Mouse (Mus musculus) T-helper 17 cell (primary cell): ENCODE measurements around the gene Ticrr.

ENCODE experiments used
- in situ Hi-C, 2 experiments: fragments of 300-600 bp; cut with MboI, MseI; formaldehyde crosslinking; loops; 1 replicate in 1 of 2; 2 replicates in 1 of 2; pipeline ENCODE4 v1.15.1; 2025; ENCODE audit warnings: high pct_unique_total_duplicates in 2 of 2

The Ticrr gene

GRCm38 (mm10) chr7:79680231-79680630, 20.2 kb downstream of the Ticrr start:
- in situ Hi-C loops: loop anchor here in 1 of 2 experiments (25.0 kb wide), 1 partner anchor 807 kb away; no protein-coding TSS in a partner anchor

- in situ Hi-C loops: loop anchor here in 1 of 2 experiments (25.0 kb wide), 1 partner anchor 791 kb away; no protein-coding TSS in a partner anchor
Measured at GRCm38 (mm10) chr7:79696495-79696894, 36.5 kb downstream of the Ticrr start.

GRCm38 (mm10) chr7:79702755-79703154, 42.8 kb downstream of the Ticrr start:
- in situ Hi-C loops: no loop called here

- in situ Hi-C loops: no loop called here
Measured at GRCm38 (mm10) chr7:79705210-79705609, 45.2 kb downstream of the Ticrr start.

GRCm38 (mm10) chr7:79710130-79710607, 50.2 kb downstream of the Ticrr start:
- in situ Hi-C loops: no loop called here

GRCm38 (mm10) chr7:79710831-79711230, 50.8 kb downstream of the Ticrr start:
- in situ Hi-C loops: no loop called here

- in situ Hi-C loops: no loop called here
Measured at GRCm38 (mm10) chr7:79715187-79715981, 55.4 kb downstream of the Ticrr start, which contains the start of gene Kif7. Gene Kif7 (minus strand): TSS chr7:79715720.

GRCm38 (mm10) chr7:79721386-79721977, 61.5 kb downstream of the Ticrr start:
- in situ Hi-C loops: no loop called here

GRCm38 (mm10) chr7:79727091-79727490, 67.1 kb downstream of the Ticrr start:
- in situ Hi-C loops: no loop called here

- in situ Hi-C loops: no loop called here
Measured at GRCm38 (mm10) chr7:79728219-79728618, 68.2 kb downstream of the Ticrr start.

- in situ Hi-C loops: no loop called here
Measured at GRCm38 (mm10) chr7:79729169-79729568, 69.2 kb downstream of the Ticrr start.

- in situ Hi-C loops: no loop called here
Measured at GRCm38 (mm10) chr7:79729743-79730370, 69.9 kb downstream of the Ticrr start.

GRCm38 (mm10) chr7:79731438-79731837, 71.4 kb downstream of the Ticrr start:
- in situ Hi-C loops: no loop called here

GRCm38 (mm10) chr7:79732622-79733021, 72.6 kb downstream of the Ticrr start, which contains the start of gene Plin1:
Gene Plin1 (minus strand): TSS chr7:79732903.
- in situ Hi-C loops: no loop called here

- in situ Hi-C loops: no loop called here
Measured at GRCm38 (mm10) chr7:79734563-79734962, 74.6 kb downstream of the Ticrr start.

GRCm38 (mm10) chr7:79736511-79736910, 76.5 kb downstream of the Ticrr start:
- in situ Hi-C loops: no loop called here

- in situ Hi-C loops: no loop called here
Measured at GRCm38 (mm10) chr7:79738913-79739312, 78.9 kb downstream of the Ticrr start.

GRCm38 (mm10) chr7:79740279-79740678, 80.3 kb downstream of the Ticrr start:
- in situ Hi-C loops: no loop called here

GRCm38 (mm10) chr7:79742277-79742658, 82.3 kb downstream of the Ticrr start:
- in situ Hi-C loops: no loop called here

GRCm38 (mm10) chr7:79742659-79743536, 82.9 kb downstream of the Ticrr start, which contains the start of the genes Pex11a and Wdr93:
Gene Pex11a (minus strand): TSS chr7:79743131.
Gene Wdr93 (plus strand): TSS chr7:79743163.
- in situ Hi-C loops: no loop called here

GRCm38 (mm10) chr7:79744051-79744450, 84.1 kb downstream of the Ticrr start:
- in situ Hi-C loops: no loop called here
